Mouse (Mus musculus) limb, embryonic 14.5 days (tissue): ENCODE data around the gene Chchd3. TPM values are rescaled to one million over a fixed set of nuclear protein-coding genes. Genes with fewer than 3 reads are reported as not detected.

Experiments
- ATAC-seq: fragments of 200-750 bp; cut with Nextera tagmentation; 2 replicates; pipeline ENCODE4 v1.8.0; 2017; ENCODE audit warnings: low read depth, moderate number of reproducible peaks, moderate TSS enrichment; ENCODE audit not compliant: low FRiP score
- DNase-seq: peaks from one replicate; pipeline ENCODE4 v3.0.0-alpha.2; 2015; ENCODE audit warnings: low spot score
- H3K27ac ChIP-seq: fragments of 300-500 bp; sonication (generic); replicated peaks from 2 replicates; pipeline ENCODE4 v1.5.1; 2014; ENCODE audit warnings: low read depth, mild to moderate bottlenecking, low read length, moderate library complexity, mixed read lengths
- H3K27me3 ChIP-seq: fragments of 300-500 bp; sonication (generic); 2 replicates; pipeline ENCODE4 v1.6.1; 2014; ENCODE audit warnings: low read length, mixed read lengths; ENCODE audit not compliant: control insufficient read depth, insufficient read depth
- H3K36me3 ChIP-seq: fragments of 300-500 bp; sonication (generic); 2 replicates; pipeline ENCODE4 v1.6.1; 2014; ENCODE audit warnings: mild to moderate bottlenecking, low read length, moderate library complexity, mixed read lengths; ENCODE audit not compliant: control insufficient read depth, insufficient read depth
- H3K4me1 ChIP-seq: fragments of 300-500 bp; sonication (generic); 2 replicates; pipeline ENCODE4 v1.6.1; 2014; ENCODE audit warnings: antibody characterized with exemption, low read length, mixed read lengths; ENCODE audit not compliant: control insufficient read depth, insufficient read depth
- H3K4me2 ChIP-seq: fragments of 300-500 bp; sonication (generic); replicated peaks from 2 replicates; pipeline ENCODE4 v1.6.1; 2014; ENCODE audit warnings: low read depth, mild to moderate bottlenecking, low read length, moderate library complexity; ENCODE audit not compliant: severe bottlenecking
- H3K4me3 ChIP-seq: fragments of 300-500 bp; sonication (generic); replicated peaks from 2 replicates; pipeline ENCODE4 v1.5.1; 2014; ENCODE audit warnings: low read length
- H3K9ac ChIP-seq: fragments of 300-500 bp; sonication (generic); 2 replicates; pipeline ENCODE4 v1.6.1; 2014; ENCODE audit warnings: mild to moderate bottlenecking, low read depth, low read length, moderate library complexity; ENCODE audit not compliant: severe bottlenecking
- H3K9me3 ChIP-seq: fragments of 300-500 bp; sonication (generic); 2 replicates; pipeline ENCODE4 v1.6.1; 2016; ENCODE audit warnings: low read length; ENCODE audit not compliant: control insufficient read depth
- POLR2A ChIP-seq: fragments of 200-500 bp; IDR thresholded peaks from 2 replicates; pipeline ENCODE4 v1.8.0; 2012; ENCODE audit warnings: inconsistent platforms, mild to moderate bottlenecking, moderate library complexity, borderline replicate concordance; ENCODE audit not compliant: insufficient read depth, insufficient read length; ENCODE audit errors: extremely low read depth
- WGBS: fragments of 180-500 bp; shearing (Covaris S2); extraction: QIAGEN DNeasy Blood & Tissue Kit; methylation state at CpG from one replicate; pipeline ENCODE4 v1.1.7; 2014; 5-methylcytosine and 5-hydroxymethylcytosine counted together
- polyA plus RNA-seq, 2 experiments: library from polyadenylated mRNA; depleted of rRNA in 1 of 2; stranded (reverse) in 1 of 2; unstranded in 1 of 2; fragments of >200 nt; fragmentation: Nextera tagmentation in 1 of 2; extraction: Ambion mirVana in 1 of 2; gene quantifications; 2 replicates each; pipeline versions ENCODE4 v1.2.1 to v1.2.3; 2012 to 2014

Gene Chchd3
- polyA plus RNA-seq, 2 experiments: 69.0 to 108 TPM

DNA sequence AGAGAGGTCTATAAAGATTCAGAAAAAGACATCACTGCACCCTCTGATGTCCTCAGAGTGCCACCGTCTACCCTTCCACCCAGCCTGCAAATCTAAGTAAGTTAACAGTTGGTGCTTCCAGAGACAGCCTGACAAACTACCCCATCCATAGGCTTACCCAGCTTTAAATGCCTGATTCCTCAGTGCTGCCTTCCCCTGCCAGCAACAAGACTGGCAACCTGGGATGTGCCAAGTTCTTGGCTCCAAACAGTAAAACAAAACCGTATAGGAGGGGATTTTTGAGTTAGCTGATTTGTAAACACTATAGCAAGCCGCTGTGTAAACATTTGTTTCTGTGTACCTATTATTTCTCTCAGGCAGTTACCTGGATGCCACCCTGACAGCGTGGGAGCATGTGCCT is 269.6 kb downstream of the Chchd3 start:
- 86% methylated on average over 4 of the region's 4 CpGs for WGBS
- Histone ChIP-seq H3K36me3 (peaks cover 13% of the 10 kb centered on the region), H3K4me1 (peaks cover 11% of the 10 kb centered on the region), H3K27me3 (no peaks in the 10 kb centered on the region), H3K27ac (no peak overlapping the region), H3K4me2 (no peak overlapping the region), H3K9me3 (no peaks in the 10 kb centered on the region), H3K9ac (no peak overlapping the region), H3K4me3 (no peak overlapping the region)
- ATAC-seq (no peak), DNase-seq (no peak)
- TF ChIP-seq POLR2A: no peak

DNA sequence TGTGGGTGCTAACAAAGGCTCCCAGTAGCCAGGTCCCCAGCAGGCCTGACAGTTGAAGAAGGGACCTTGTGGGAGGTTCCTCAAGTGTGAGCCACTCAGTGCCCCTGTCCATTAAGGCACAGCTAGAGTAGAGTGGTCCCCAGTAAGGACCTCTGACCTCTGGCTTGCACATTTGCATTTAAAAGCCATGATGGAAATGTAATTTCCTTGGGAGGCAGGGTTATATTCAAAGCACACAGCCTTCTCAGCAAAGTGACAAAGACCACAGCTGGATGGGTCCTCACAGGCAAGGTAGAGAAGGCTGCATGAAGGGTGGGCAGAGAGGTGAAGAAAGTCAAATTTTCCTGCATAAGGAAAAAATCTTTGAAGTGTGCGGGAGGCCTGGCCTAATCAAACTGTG is 272.7 kb downstream of the Chchd3 start:
- no peak overlapping the region for H3K4me3 ChIP-seq
- no peak for ATAC-seq
- WGBS: 23% methylated on average over 1 of the region's 1 CpGs
- no peak overlapping the region for H3K27ac ChIP-seq
- no peaks in the 10 kb centered on the region for H3K9me3 ChIP-seq
- H3K36me3 ChIP-seq: peaks cover 9% of the 10 kb centered on the region
- H3K27me3 ChIP-seq: no peaks in the 10 kb centered on the region
- DNase-seq: no peak
- H3K4me1 ChIP-seq: peaks cover 11% of the 10 kb centered on the region
- no peak overlapping the region for H3K9ac ChIP-seq
- H3K4me2 ChIP-seq: no peak overlapping the region
- TF ChIP-seq POLR2A: no peak

DNA sequence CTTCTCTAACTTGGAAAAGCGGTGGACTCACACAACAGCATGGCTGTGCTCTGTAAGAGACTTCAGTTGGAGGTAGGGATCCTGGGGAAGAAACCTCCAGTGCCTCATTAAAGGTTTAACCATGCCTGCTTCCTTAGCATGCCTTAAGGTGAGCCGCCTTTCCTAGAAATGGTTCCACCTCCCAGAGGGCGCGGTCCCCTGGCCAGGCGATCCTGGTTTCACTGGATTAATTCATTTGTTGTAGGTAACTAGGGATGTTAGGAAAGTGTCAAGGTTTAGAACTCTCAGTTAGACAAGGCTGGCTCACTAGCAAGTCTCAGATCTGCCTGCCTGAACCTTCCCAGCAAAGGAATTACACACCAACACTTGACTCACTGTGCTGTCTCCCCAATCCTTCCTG is 273.9 kb downstream of the Chchd3 start:
- 80% methylated on average over 5 of the region's 5 CpGs for WGBS
- no peak for DNase-seq
- H3K4me1 ChIP-seq: peaks cover 14% of the 10 kb centered on the region
- no peaks in the 10 kb centered on the region for H3K27me3 ChIP-seq
- no peak for TF ChIP-seq POLR2A
- H3K9ac ChIP-seq: no peak overlapping the region
- H3K36me3 ChIP-seq: peaks cover 2% of the 10 kb centered on the region; the same call in 1 of the 2 replicates
- H3K4me2 ChIP-seq: no peak overlapping the region
- H3K9me3 ChIP-seq: no peaks in the 10 kb centered on the region
- ATAC-seq: no peak
- no peak overlapping the region for H3K4me3 ChIP-seq
- H3K27ac ChIP-seq: no peak overlapping the region

DNA sequence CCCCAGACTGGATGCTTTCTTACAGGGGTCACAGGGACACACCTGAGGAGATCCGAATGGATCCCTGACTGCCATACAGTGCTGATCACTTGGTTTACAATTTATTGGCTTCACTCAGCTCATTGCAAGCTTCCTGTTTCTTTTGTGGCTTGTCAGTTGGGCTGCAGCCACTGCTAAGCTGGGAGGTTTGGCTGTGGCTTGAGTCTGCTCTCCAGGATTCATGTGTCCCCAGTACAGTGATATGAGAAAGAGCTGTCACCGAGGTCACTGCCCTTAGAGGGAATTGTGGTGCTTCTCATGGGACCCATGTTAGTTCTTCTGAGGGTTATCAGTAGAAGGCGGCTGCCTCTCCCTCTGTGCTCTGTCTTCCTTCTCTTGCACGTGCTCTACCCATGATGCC is 277.0 kb downstream of the Chchd3 start:
- H3K9ac ChIP-seq: no peak overlapping the region
- no peak overlapping the region for H3K27ac ChIP-seq
- no peak for TF ChIP-seq POLR2A
- WGBS: 78% methylated on average over 4 of the region's 4 CpGs
- H3K27me3 ChIP-seq: no peaks in the 10 kb centered on the region
- H3K4me1 ChIP-seq: peaks cover 26% of the 10 kb centered on the region
- no peak overlapping the region for H3K4me3 ChIP-seq
- no peaks in the 10 kb centered on the region for H3K36me3 ChIP-seq
- H3K4me2 ChIP-seq: no peak overlapping the region
- H3K9me3 ChIP-seq: no peaks in the 10 kb centered on the region
- no peak for ATAC-seq
- DNase-seq: no peak

DNA sequence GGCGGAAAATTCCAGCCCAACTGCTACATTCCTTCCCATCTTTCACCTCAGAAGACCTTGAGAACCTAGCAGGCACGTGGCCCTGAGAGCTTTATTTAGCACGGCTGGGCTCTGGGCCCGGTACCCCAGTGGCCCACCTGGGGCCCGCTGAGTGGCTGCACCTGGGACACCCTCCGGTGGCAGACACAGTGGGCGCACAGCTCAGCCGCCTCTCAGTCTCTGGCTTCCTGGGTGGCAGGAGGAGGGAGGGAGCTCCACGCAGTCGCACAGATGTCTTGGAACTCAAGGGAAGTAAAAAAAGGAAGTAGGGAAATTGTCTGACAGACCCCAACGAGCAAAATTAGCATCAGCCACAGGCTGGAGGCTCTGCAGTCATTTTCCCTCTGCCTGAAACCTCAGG is 279.5 kb downstream of the Chchd3 start:
- TF ChIP-seq POLR2A: no peak
- peak; percentile 15 for DNase-seq
- Histone ChIP-seq H3K27me3 (no peaks in the 10 kb centered on the region), H3K4me2 (peak overlapping the region; percentile 42), H3K9ac (no peak overlapping the region), H3K4me3 (no peak overlapping the region), H3K27ac (no peak overlapping the region), H3K4me1 (peaks cover 15% of the 10 kb centered on the region; the same call in 1 of the 2 replicates), H3K9me3 (no peaks in the 10 kb centered on the region), H3K36me3 (no peaks in the 10 kb centered on the region)
- ATAC-seq: 0 out of 2 replicates have a peak, but pooled peaks have one; percentile 19
- WGBS: 9% methylated on average over 10 of the region's 11 CpGs

DNA sequence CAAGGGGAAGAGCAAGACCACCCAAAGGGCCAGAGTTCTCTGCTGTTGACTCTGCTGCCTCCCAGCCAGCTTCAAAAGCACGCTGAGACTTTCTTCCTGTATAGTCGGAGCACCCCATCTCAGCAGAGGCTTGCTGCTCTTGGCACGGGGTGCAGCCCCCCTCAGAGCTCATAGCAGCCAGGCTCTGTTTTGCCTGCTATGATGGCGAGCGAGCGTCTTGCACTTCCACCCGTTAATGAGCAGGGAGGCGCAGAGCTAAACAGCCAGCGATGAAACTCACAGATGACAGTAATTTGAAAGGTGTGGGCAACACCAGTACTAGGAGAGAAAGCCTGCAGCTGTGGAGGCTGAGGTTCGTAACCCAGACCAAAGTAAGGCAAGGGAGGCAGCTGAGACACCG is 283.7 kb downstream of the Chchd3 start:
- WGBS: 35% methylated on average over 11 of the region's 11 CpGs
- no peaks in the 10 kb centered on the region for H3K9me3 ChIP-seq

More for the DNA sequence above, 283.7 kb downstream of the Chchd3 start:
- Histone ChIP-seq H3K9ac (no peak overlapping the region), H3K36me3 (no peaks in the 10 kb centered on the region), H3K4me1 (peaks cover 14% of the 10 kb centered on the region; the same call in 1 of the 2 replicates), H3K4me2 (no peak overlapping the region), H3K4me3 (no peak overlapping the region), H3K27ac (no peak overlapping the region), H3K27me3 (no peaks in the 10 kb centered on the region)
- no peak for TF ChIP-seq POLR2A
- ATAC-seq: no peak
- DNase-seq: no peak
